Mouse (Mus musculus): ENCODE results near the gene Hnrnpf.

DNA sequence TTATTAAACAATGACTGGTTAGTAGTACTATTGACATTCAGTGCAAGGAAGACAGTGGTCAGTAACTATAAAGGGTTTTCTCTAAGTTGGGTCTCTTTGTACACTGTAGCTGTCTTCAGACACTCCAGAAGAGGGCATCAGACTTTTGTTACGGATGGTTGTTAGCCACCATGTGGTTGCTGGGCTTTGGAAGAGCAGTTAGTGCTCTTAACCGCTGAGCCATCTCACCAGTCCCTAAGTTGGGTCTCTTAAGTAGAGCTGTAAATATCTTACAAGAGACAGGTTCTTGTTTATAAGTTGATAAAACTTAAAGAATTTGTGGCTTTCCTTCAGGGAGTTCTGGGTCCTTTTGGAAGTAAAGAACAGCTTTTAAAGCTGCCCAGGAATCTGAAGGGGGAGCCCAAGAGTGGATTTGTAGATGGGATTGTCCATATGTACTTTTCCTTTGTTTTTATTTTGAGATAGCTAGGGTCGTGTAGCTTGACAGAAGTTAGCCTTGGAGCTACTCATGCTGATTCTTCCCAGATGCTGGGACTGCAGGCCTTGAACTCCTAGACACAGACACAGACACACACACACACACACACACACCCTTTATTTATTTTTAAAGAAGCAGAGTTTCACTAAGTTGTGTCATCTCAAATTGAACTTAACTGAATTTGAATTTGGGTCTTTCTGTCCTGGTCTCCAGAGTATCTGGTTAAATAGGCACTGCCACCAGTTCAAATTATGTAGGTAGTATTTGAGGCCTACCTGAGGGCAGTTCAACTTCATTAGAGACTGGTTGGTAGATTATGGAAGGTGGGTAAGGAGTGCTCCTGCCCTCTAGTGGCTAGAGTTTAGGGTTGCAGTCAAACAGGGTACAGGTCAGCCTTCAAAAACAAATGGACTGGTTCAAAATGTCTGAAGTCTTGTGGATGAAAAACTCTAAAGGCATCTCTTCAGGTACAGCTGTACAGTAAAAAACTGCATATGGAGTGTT is 20.8 kb downstream of the Hnrnpf start:
- TF ChIP-seq CTCF (IDR thresholded peaks at IDR 0.05; ENCODE audit: borderline replicate concordance, control insufficient read depth, extremely low read depth, insufficient read depth, low read length, poor library complexity) = no peak
- no peak for TF ChIP-seq POLR2A (IDR thresholded peaks at IDR 0.05; ENCODE audit: control insufficient read depth, extremely low read depth, insufficient read depth, low read length, poor library complexity)

Data from thymus, adult 2 months (tissue).